Mouse (Mus musculus): ENCODE data around the gene Rps15. TPM values are rescaled to one million over a fixed set of nuclear protein-coding genes. Genes with fewer than 3 reads are reported as not detected.

The Rps15 gene
- total RNA-seq, 2 experiments from 2014 or later, result 529 to 644 TPM

DNA sequence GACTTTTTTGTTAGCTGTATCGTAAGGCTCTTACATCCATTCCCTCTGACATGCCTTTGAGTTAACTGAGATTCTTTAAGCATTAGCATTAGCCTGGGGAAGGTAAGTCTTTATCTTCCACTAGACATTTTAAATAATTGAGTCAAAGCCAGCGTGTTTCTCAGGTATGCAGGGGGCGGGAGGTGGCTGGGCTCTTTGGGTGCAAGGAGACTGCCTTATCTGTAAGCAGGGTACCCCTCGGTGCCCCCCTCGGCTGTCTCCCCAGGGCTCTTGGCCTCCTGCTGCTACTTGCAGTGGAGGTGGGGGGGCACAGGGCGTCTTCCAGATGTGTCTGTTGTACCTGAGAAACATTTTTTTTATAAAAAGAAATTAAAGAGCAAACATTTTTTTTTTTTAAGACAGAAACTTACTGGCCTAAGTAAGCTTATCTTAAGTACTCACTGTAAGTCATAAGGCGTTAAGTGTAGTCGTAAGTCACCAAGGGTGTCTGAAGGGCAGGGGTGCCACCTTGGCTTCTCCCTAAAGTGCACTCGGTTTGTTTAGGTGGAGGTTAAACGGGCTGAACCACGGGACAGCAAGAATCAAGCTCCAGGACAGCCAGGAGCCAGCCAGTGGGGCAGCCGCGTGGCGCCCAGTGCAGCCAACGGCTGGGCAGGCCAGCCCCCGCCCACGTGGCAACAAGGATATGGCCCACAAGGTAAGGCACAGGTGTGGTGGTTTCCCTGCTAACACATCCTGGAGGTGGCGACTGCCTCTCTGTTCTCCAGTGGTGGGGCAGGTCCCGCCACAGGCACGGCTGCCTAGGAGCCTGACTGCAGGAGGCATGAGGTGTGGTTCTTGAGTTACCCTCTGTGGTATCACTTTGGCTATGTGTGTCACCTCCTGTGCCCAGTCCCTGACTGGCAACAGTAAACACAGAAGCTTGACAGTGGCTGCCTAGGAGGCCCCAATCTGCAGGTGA is 9.5 kb upstream of the Rps15 start:
- no peak for DNase-seq
- intact Hi-C loops (cut with DNase I), result no loop called here

DNA sequence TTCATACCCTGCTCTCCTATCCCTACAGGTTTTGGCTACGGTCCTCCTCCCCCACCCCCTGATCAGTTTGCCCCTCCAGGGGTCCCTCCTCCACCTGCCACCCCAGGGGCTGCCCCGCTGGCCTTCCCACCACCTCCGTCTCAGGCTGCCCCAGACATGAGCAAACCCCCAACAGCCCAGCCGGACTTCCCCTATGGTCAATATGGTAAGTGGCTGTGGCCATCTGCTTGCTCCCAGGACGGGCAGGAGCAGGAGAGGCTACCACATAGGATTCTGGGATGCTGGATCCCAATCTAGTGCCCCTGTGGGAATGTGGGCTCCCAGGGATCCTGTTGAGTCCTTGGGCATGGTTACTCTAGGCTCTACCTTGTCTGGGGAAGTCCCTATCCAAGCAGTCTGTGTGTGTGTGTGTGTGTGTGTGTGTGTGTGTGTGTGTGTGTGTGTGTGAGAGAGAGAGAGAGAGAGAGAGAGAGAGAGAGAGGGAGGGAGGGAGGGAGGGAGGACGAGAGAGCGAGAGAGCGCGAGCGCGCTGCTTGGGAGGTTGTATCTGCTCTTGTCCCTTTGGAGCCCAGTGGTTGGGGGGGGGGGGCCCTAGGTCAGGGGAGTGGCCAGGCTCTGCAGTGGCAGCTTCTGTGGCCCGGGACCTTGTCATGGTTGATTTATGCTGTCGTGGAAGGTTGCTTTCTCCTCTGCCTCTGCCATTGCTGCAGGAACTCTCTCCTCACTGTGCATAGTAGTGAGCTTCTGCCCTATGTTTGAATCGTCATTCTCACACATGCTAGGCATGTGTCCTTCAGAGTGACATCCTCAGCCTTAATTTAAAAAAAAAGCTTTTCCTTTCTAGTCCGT is 6.8 kb upstream of the Rps15 start:
- DNase-seq, result no peak
- intact Hi-C loops (cut with DNase I), result no loop called here

DNA sequence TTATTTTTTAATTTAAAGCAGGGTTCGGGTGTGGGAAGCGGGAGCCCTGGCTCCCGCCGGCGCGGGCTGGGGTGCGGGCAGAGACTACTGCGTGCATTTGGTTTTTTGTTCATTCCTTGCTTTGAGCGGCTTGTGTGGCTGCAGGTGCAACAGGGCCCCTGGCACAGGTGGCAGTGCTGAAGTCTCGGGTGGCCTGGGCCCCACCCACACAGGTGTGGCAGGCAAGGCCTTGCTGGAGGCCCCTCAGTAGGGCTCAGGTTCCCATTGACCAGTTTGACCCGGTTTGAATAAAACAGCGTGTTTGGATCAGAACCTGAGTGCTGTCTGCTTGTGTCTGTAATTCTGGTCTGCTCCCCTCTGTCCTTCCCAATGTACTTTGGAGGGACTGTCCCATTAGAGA is 4.2 kb upstream of the Rps15 start:
- intact Hi-C loops (cut with DNase I), result no loop called here
- no peak for DNase-seq

- intact Hi-C loops (cut with DNase I), result no loop called here
- DNase-seq, result no peak
Measured at GRCm38 (mm10) chr10:80288657-80289056, 3.6 kb upstream of the Rps15 start.

DNA sequence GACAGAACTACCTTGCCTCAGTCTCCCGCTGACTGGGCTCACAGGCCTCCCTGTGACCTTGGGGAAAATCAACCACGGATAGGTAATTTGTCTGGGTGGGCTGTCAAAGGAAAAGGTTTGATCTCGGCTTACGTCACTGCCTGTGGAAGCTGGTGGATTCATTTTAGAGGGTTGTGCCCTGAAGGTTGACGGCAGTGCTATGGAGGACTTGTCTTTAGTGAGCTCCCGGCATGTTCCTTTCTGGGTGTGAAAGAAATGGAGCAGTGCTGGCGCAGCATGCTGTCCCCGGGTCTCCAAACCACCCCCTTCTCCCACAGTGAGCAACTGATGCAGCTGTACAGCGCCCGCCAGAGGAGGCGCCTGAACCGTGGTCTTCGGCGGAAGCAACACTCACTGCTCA is 1.1 kb downstream of the Rps15 start:
- intact Hi-C loops (cut with DNase I), result no loop called here
- no peak for DNase-seq

- DNase-seq, result no peak
- intact Hi-C loops (cut with DNase I), result no loop called here
Measured at GRCm38 (mm10) chr10:80294311-80294710, 2.1 kb downstream of the Rps15 start.

DNA sequence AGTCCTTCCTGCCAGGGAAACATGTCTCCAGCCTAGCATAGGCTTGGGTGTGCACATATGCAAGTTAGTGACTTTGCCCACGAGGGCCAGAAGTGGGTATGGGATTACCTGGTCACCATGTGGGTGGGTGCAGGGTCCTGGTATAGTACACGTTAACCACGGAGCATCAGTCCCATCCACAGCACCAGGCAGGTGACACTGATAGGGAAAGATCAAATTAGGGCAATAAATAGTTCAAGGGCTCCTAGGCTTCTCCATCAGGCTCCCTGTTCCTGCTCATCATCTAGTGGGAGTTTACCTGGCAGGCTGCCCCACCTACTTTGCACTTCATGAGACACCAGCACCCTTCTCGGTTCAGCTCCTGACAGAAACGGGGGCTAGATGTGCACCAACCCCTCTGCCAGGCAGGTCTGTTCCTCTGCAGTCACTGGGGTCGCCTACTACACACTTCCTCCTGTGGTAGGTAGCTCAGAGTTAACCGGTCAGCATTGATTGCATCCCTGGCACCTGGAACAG is 2.6 kb downstream of the Rps15 start:
- no peak for DNase-seq
- intact Hi-C loops (cut with DNase I), result loop anchor here (1.0 kb wide), 2 partner anchors 54 to 79 kb away; no protein-coding TSS in a partner anchor

DNA sequence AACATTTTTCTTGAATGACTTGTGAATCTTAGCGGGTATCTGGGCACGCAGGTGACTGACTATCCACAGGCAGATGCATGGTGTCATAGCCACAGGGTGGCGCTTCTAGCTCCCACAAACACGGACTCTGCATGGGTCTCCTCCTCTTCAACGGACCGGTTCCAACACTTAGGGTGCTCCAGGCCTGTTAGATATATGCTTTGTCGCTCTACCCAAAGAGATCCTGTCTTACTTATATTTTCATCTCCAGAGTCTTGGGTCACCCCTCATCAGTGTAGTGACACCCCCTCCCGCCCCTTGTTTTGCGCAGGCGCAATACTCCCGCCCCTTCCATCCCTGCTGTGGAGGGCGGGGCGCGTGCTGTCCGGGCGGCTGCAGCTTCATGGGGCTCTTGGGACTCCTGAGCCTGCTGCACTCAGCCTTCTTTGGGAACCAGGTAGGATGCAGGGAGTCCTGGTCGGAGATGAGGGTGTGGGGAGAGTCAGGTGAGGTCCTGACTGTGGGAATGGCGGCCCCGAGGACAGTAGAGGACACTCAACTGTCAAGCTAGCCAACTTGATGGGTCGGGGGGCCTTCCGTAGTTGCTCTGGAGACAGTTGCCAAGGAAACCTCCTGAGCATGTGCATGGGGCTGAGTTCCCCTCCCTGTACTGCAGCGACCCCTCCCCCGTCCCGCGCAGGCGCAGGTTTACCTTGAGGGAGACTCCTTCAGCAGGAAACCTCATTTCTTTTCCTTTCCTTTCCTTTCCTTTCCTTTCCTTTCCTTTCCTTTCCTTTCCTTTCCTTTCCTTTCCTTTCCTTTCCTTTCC is 3.6 kb downstream of the Rps15 start, which contains the start of gene Apc2:
Gene Apc2, plus strand, starts transcription at position 360 of the 808 bp plus-strand sequence.
- DNase-seq, result peak; percentile 66 to 72
- intact Hi-C loops (cut with DNase I), result loop anchor here (1.0 kb wide), 2 partner anchors 53 to 78 kb away; no protein-coding TSS in a partner anchor

DNA sequence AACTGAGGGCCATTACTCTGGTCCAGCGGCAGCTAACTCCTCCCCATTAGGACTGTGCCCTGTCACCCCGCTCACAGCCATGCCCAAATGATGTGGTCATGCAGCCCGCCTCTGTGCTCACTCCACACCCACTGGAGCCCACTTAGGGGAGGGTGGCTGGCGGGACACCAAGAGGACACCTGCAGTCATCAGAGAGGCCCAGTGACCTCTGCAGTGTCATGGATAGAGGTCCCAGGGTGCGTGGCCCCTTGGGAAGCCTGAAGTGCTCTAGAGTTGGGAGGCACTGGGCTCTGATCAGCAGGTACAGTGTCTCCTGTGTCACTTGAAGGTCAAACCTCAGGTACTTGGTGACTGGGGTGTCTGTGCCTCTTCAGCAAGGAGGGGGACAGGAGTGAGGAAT is 4.6 kb downstream of the Rps15 start:
- intact Hi-C loops (cut with DNase I), result no loop called here
- DNase-seq, result no peak

GRCm38 (mm10) chr10:80297526-80298133 is 5.4 kb downstream of the Rps15 start:
- intact Hi-C loops (cut with DNase I), result no loop called here
- DNase-seq, result no peak

DNA sequence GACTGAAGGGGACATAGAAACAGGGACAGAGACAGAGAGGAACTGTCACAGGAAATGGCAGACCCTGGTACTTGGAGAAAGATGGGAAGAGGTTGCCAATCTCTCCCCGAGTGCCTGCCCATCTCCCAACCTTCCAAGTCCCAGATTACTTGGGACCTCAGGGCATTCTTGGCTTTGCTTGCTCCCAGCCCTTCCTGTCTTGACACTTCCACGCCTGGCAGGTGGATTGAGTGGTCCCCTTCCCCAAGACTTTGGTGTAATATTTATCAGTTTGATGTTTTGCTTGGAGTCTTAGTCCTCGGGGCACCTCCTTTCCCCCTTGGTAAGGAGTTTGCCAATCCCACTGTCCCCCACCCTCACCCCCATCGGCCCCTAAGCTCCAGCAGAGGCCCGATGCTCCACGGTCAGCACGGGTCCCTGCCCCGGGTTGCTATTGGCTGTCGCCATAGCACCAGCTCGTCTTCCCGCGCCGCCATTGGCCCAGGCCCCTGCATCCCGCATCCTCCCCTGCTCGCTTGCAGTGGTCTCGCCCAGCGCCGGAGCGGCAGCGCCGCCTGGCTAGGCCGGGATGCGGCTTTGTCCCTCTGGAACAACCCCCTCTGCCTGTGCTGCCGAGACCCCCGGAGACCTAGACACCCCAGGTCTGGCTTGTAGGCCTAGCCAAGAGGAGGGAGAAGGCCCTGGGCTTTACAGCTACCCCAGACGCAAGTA is 6.5 kb downstream of the Rps15 start:
- intact Hi-C loops (cut with DNase I), result no loop called here
- DNase-seq, result no peak

- intact Hi-C loops (cut with DNase I), result no loop called here
- DNase-seq, result no peak
Measured at GRCm38 (mm10) chr10:80299301-80299700, 7.0 kb downstream of the Rps15 start.

DNA sequence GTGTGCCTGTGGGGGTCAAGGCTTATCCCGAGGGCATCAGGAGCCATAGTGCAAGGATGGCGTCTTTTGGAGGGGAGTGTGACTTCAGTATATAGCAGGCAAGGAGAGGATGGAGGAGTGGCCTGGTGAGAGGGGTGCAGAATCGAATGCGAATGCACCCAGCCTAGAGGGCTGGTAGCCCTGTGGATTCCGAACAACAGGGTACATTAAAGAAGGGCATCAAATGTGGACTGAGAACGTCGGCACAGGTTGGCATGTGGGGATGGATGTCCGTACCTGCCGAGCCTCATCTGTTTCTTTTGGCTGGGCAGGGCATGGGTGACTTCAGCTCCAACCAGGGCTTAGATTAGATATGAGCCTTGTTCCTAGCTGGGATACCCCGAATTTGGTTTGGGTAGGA is 7.6 kb downstream of the Rps15 start:
- DNase-seq, result no peak
- intact Hi-C loops (cut with DNase I), result no loop called here

DNA sequence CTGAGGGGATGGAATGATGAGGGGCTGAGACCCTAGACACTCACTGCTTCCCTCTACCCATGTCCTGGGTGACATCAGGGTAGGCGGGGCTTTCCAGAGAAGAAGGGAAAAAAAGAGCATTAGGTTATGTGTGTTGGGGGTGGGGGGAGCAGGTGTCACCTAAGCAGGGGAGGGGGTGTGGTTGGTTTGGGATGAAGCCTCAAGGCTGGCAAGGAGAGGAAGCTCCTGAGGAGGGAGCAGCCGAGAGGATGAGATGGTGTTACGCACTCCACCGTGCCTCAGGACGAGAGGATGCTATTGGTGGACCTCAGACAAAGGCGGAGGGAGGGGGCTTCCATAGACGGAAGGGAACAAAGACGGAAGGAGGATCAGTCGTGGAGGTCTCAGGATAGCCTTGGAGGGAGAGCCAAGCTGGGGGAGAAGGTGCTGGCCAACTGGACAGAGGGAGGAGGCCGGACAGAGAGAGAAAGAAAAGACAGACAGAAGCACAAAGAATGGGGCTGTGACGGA is 8.5 kb downstream of the Rps15 start:
- no peak for DNase-seq
- intact Hi-C loops (cut with DNase I), result no loop called here

DNA sequence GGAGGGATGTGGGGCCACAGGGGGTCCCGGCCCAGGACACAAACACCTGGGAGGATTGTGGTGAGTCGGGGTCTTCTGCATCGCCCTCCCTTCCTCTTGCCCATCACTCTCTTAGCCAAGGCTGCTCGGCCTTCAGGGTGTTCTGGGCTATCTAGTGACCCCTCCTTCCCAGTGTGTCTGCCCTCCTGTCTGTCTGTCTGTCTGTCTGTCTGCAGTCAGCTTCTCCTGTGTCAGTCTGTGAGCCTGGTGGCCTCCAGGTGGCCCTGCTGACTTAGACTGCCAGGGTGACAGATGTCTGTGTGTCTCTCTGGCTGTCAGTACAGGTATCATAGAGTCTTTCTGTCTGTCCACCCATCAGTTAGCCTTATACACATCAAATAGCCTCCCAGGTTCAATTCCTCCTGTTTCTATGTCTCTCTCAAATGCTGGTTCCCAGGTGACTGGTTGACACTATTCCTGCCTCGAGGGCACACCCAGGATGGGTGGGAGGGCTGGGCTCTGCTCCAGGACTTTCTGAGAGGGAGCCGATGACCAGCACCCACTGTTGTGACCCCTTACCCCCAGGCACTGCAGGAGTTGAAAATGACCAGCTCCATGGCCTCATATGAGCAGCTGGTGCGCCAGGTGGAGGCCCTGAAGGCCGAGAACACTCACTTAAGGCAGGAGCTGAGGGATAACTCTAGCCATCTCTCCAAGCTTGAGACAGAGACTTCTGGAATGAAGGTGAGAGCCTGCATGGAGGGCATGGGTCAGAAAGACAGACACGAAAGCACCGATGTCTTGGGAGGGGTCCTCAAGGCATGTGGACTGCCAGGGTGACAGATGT is 9.2 kb downstream of the Rps15 start:
- intact Hi-C loops (cut with DNase I), result no loop called here
- no peak for DNase-seq

DNA sequence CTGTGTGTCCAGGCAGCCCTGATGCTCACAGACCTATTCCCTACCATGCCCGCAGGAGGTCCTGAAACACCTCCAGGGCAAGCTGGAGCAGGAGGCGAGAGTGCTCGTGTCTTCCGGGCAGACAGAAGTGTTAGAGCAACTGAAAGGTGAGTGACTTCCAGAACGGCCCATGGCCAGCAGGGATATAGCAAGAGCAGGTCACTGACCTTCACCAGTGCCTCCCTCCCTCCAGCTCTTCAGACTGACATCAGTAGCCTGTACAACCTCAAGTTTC is 9.8 kb downstream of the Rps15 start:
- intact Hi-C loops (cut with DNase I), result no loop called here
- DNase-seq, result no peak

DNA sequence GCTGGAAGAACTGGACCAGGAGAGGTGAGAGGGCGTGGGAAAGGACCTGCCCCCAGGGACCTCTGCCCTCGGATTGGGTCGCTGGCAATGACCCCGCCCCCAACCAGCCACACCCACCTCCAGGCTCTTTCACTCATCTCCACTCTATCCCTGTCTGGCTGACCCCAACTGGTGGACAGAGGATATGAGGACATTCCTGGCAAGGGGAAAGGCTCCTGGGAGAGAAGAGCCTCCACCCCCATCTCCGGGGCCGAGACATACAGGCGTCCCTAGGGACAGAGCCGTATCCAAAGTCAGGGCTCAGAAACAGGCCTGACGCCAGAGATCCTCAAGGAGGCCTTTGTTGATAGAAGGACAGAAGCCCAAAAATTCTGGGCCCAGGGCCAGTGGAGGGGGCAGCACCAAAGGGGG is 10.2 kb downstream of the Rps15 start:
- DNase-seq, result peak; percentile 74 to 84
- intact Hi-C loops (cut with DNase I), result no loop called here

GRCm38 (mm10) chr10:80304458-80304857 is 12.2 kb downstream of the Rps15 start:
- intact Hi-C loops (cut with DNase I), result no loop called here

More at GRCm38 (mm10) chr10:80304458-80304857, 12.2 kb downstream of the Rps15 start:
- no peak for DNase-seq

Measured in gastrocnemius, postnatal 36 days (tissue).